24 mouse cellular contexts compared by ENCODE assay signal in genomic region chr1:69326711-69327110, GRCm38 (mm10).
DNase-seq lines count a peak whose midpoint lies in the region; ATAC-seq and TF ChIP-seq lines count a peak whose summit lies in the region.
"Had no signal": no experiment of that assay in that cellular context is flagged by ENCODE, and none has a peak within 500 bp of the region (broad histone marks: within the 10 kb centered on the region; RNA-seq: fewer than 3 reads in every experiment).

No protein-coding gene starts in this region.

- no peaks in the 10 kb centered on the region for H3K9me3 ChIP-seq in intestine, embryonic 14.5 days (ENCODE audit: control insufficient read depth, low read length)
- no peaks in the 10 kb centered on the region for H3K9me3 ChIP-seq in intestine, postnatal 0 days (ENCODE audit: control insufficient read depth)
- H3K9me3 ChIP-seq: embryonic facial prominence, embryonic 12.5 days; embryonic facial prominence, embryonic 15.5 days; G1E; hindbrain, embryonic 12.5 days; hindbrain, embryonic 15.5 days had no signal

- no peak overlapping the region for H3K4me3 ChIP-seq in intestine, embryonic 14.5 days (ENCODE audit: low read depth, low read length)
- no peak overlapping the region for H3K4me3 ChIP-seq in intestine, postnatal 0 days (ENCODE audit: low read depth, low read length)
- H3K4me3 ChIP-seq: embryonic facial prominence, embryonic 12.5 days; embryonic facial prominence, embryonic 15.5 days; hindbrain, embryonic 12.5 days; hindbrain, embryonic 15.5 days had no signal

- no peaks in the 10 kb centered on the region for H3K36me3 ChIP-seq in intestine, embryonic 14.5 days (ENCODE audit: control insufficient read depth, insufficient read depth, low read length)
- no peaks in the 10 kb centered on the region for H3K36me3 ChIP-seq in intestine, postnatal 0 days (ENCODE audit: control insufficient read depth, insufficient read depth)
- H3K36me3 ChIP-seq: embryonic facial prominence, embryonic 12.5 days; embryonic facial prominence, embryonic 15.5 days; G1E; hindbrain, embryonic 12.5 days; hindbrain, embryonic 15.5 days had no signal

- H3K9ac ChIP-seq in intestine, embryonic 14.5 days (ENCODE audit: low read length): no peak overlapping the region
- no peak overlapping the region for H3K9ac ChIP-seq in intestine, postnatal 0 days (ENCODE audit: low read depth, low read length)
- H3K9ac ChIP-seq: embryonic facial prominence, embryonic 12.5 days; embryonic facial prominence, embryonic 15.5 days; hindbrain, embryonic 12.5 days; hindbrain, embryonic 15.5 days had no signal

- WGBS in intestine, embryonic 14.5 days: 68% methylated on average over 8 of the region's 8 CpGs
- WGBS in intestine, postnatal 0 days: 33% methylated on average over 8 of the region's 8 CpGs

- peak overlapping the region; percentile 11; the same call in 1 of the 2 replicates for H3K4me2 ChIP-seq in intestine, embryonic 14.5 days (ENCODE audit: low read length)
- no peak overlapping the region for H3K4me2 ChIP-seq in intestine, postnatal 0 days (replicated peaks; ENCODE audit: low read depth)
- H3K4me2 ChIP-seq: embryonic facial prominence, embryonic 12.5 days; embryonic facial prominence, embryonic 15.5 days; heart, embryonic 11.5 days; hindbrain, embryonic 12.5 days; hindbrain, embryonic 15.5 days had no signal

- DNase-seq in intestine, embryonic 14.5 days (ENCODE audit: low spot score): no peak
- peak; percentile 7 to 9 for DNase-seq in urinary bladder, postnatal 36 days (ENCODE audit: low spot score in 2 of 2)
- no peak for DNase-seq in urinary bladder, adult 2 months (ENCODE audit: low spot score)
- DNase-seq in skeletal muscle tissue, adult 2 months (ENCODE audit: low read depth, low spot score): peak; percentile 7
- no peak for DNase-seq in left cerebral cortex, postnatal 14 days (ENCODE audit: low spot score in 2 of 2)
- DNase-seq: adrenal gland, adult 2 months; adrenal gland, postnatal 14 days; B cell, adult 2 months; cerebellum, adult 11 months; cerebellum, adult 2 months; cerebellum, adult 9-11 months; cerebellum, postnatal 25 days; gastrocnemius, postnatal 10 days; gastrocnemius, postnatal 36 days; heart, adult 11 months had no signal

- intact Hi-C loops in left cerebral cortex, postnatal 14 days (cut with DNase I): no loop called here

- no peaks in the 10 kb centered on the region for H3K27me3 ChIP-seq in intestine, embryonic 14.5 days (replicated peaks; ENCODE audit: control insufficient read depth, insufficient read depth, low read length)
- H3K27me3 ChIP-seq in intestine, postnatal 0 days (replicated peaks; ENCODE audit: control insufficient read depth, insufficient read depth, low read length): no peaks in the 10 kb centered on the region
- H3K27me3 ChIP-seq: CH12.LX; embryonic facial prominence, embryonic 12.5 days; embryonic facial prominence, embryonic 15.5 days; hindbrain, embryonic 12.5 days; hindbrain, embryonic 15.5 days had no signal

- 0 out of 2 replicates have a peak, but pooled peaks have one; percentile 36 for ATAC-seq in intestine, embryonic 14.5 days (replicated peaks; ENCODE audit: low FRiP score, low TSS enrichment, low read depth)
- ATAC-seq in intestine, postnatal 0 days: no peak
- ATAC-seq: forebrain, embryonic 14.5 days had no signal

- no peak overlapping the region for H3K27ac ChIP-seq in intestine, embryonic 14.5 days (ENCODE audit: low read depth)
- H3K27ac ChIP-seq in intestine, postnatal 0 days (ENCODE audit: low read depth, low read length): no peak overlapping the region
- H3K27ac ChIP-seq: embryonic facial prominence, embryonic 12.5 days; embryonic facial prominence, embryonic 15.5 days; hindbrain, embryonic 12.5 days; hindbrain, embryonic 15.5 days had no signal

- no peak for TF ChIP-seq CTCF in intestine, postnatal 0 days (IDR thresholded peaks at IDR 0.05; ENCODE audit: low read depth)

- H3K4me1 ChIP-seq in intestine, embryonic 14.5 days (replicated peaks; ENCODE audit: control insufficient read depth, insufficient read depth, low read length): no peaks in the 10 kb centered on the region
- no peaks in the 10 kb centered on the region for H3K4me1 ChIP-seq in intestine, postnatal 0 days (replicated peaks; ENCODE audit: control insufficient read depth, insufficient read depth, low read length)
- H3K4me1 ChIP-seq: embryonic facial prominence, embryonic 12.5 days; embryonic facial prominence, embryonic 15.5 days; hindbrain, embryonic 12.5 days had no signal

Comparison
In these comparisons a context has a peak if more than half of its experiments do, and no peak if none do; other contexts are left out.
1. DNase-seq: peak in urinary bladder, postnatal 36 days (2 of 2) and skeletal muscle tissue, adult 2 months (single experiment); none in intestine, embryonic 14.5 days (single experiment), urinary bladder, adult 2 months (single experiment) and left cerebral cortex, postnatal 14 days (0 of 2).